Mouse (Mus musculus): ENCODE data around the gene Tns1.

The Tns1 gene

GRCm38 (mm10) chr1:73924871-73925610 is 199.2 kb downstream of the Tns1 start:
- CTCF ChIA-PET: interaction anchor here in 1 of 4 experiments (1.1 to 2.1 kb wide), 3 partner anchors 24 to 271 kb away, joined by 3 to 10 read pairs (median 5); no protein-coding TSS in a partner anchor
- POLR2A ChIA-PET: interaction anchor here in 2 of 4 experiments (0.6 to 1.1 kb wide), 4 partner anchors 23 to 299 kb away, joined by 3 to 4 read pairs (median 4); no protein-coding TSS in a partner anchor

- CTCF ChIA-PET: interaction anchor here in 1 of 4 experiments (0.7 kb wide), 1 partner anchor 63 kb away, joined by 3 read pairs; no protein-coding TSS in a partner anchor
Measured at GRCm38 (mm10) chr1:73924210-73924609, 200.0 kb downstream of the Tns1 start.

GRCm38 (mm10) chr1:73923185-73923584 is 201.1 kb downstream of the Tns1 start:
- CTCF ChIA-PET: no interaction called here

More at GRCm38 (mm10) chr1:73924210-73924609, 200.0 kb downstream of the Tns1 start:
- POLR2A ChIA-PET: no interaction called here

GRCm38 (mm10) chr1:73920701-73921100 is 203.5 kb downstream of the Tns1 start:
- POLR2A ChIA-PET: no interaction called here
- CTCF ChIA-PET: no interaction called here

More at GRCm38 (mm10) chr1:73923185-73923584, 201.1 kb downstream of the Tns1 start:
- POLR2A ChIA-PET: no interaction called here

GRCm38 (mm10) chr1:73919909-73920308 is 204.3 kb downstream of the Tns1 start:
- POLR2A ChIA-PET: no interaction called here
- CTCF ChIA-PET: no interaction called here

- CTCF ChIA-PET: no interaction called here
- POLR2A ChIA-PET: no interaction called here
Measured at GRCm38 (mm10) chr1:73918001-73918400, 206.2 kb downstream of the Tns1 start.

- CTCF ChIA-PET: no interaction called here
- POLR2A ChIA-PET: no interaction called here
Measured at GRCm38 (mm10) chr1:73916298-73916697, 208.0 kb downstream of the Tns1 start.

- POLR2A ChIA-PET: interaction anchor here in 2 of 4 experiments (0.6 to 2.4 kb wide), 3 partner anchors 13 to 392 kb away, joined by 3 to 8 read pairs (median 3); no protein-coding TSS in a partner anchor
- CTCF ChIA-PET: interaction anchor here in 1 of 4 experiments (0.6 to 1.1 kb wide), 2 partner anchors 363 to 482 kb away, joined by 3 read pairs; partner anchors contain the start of gene Gpbar1
Measured at GRCm38 (mm10) chr1:73915218-73916070, 208.8 kb downstream of the Tns1 start.

GRCm38 (mm10) chr1:73914076-73914475 is 210.2 kb downstream of the Tns1 start:
- CTCF ChIA-PET: interaction anchor here in 1 of 4 experiments (0.8 to 2.8 kb wide), 3 partner anchors 12 to 1048 kb away, joined by 3 to 10 read pairs (median 3); no protein-coding TSS in a partner anchor
- POLR2A ChIA-PET: interaction anchor here in 1 of 4 experiments (0.9 to 2.4 kb wide), 5 partner anchors 12 to 219 kb away, joined by 3 to 8 read pairs (median 4); no protein-coding TSS in a partner anchor

- POLR2A ChIA-PET: interaction anchor here in 1 of 4 experiments (1.1 to 2.4 kb wide), 3 partner anchors 13 to 83 kb away, joined by 4 to 8 read pairs (median 8); no protein-coding TSS in a partner anchor
Measured at GRCm38 (mm10) chr1:73913071-73914005, 210.9 kb downstream of the Tns1 start.

GRCm38 (mm10) chr1:73912466-73912865 is 211.8 kb downstream of the Tns1 start:
- ChIA-PET POLR2A (interaction anchor here in 1 of 4 experiments (0.5 kb wide), 1 partner anchor 1273 kb away, joined by 4 read pairs; no protein-coding TSS in a partner anchor), CTCF (interaction anchor here in 1 of 4 experiments (0.5 to 2.8 kb wide), 2 partner anchors 11 to 82 kb away, joined by 3 to 10 read pairs; no protein-coding TSS in a partner anchor)

More at GRCm38 (mm10) chr1:73913071-73914005, 210.9 kb downstream of the Tns1 start:
- CTCF ChIA-PET: interaction anchor here in 1 of 4 experiments (0.8 to 2.8 kb wide), 2 partner anchors 12 to 1047 kb away, joined by 3 to 10 read pairs; no protein-coding TSS in a partner anchor

- CTCF ChIA-PET: interaction anchor here in 1 of 4 experiments (2.8 kb wide), 1 partner anchor 10 kb away, joined by 10 read pairs; no protein-coding TSS in a partner anchor
- POLR2A ChIA-PET: interaction anchor here in 1 of 4 experiments (0.5 kb wide), 1 partner anchor 1272 kb away, joined by 4 read pairs; no protein-coding TSS in a partner anchor
Measured at GRCm38 (mm10) chr1:73911981-73912380, 212.3 kb downstream of the Tns1 start.

- ChIA-PET POLR2A (no interaction called here), CTCF (interaction anchor here in 1 of 4 experiments (2.0 kb wide), 1 partner anchor 9 kb away, joined by 9 read pairs; no protein-coding TSS in a partner anchor)
Measured at GRCm38 (mm10) chr1:73910701-73911100, 213.5 kb downstream of the Tns1 start.

- CTCF ChIA-PET: interaction anchor here in 1 of 4 experiments (2.0 kb wide), 1 partner anchor 8 kb away, joined by 9 read pairs; no protein-coding TSS in a partner anchor
Measured at GRCm38 (mm10) chr1:73910111-73910510, 214.1 kb downstream of the Tns1 start.

GRCm38 (mm10) chr1:73909191-73909983 is 214.9 kb downstream of the Tns1 start:
- ChIA-PET CTCF (interaction anchor here in 1 of 4 experiments (1.0 to 2.3 kb wide), 3 partner anchors 7 to 87 kb away, joined by 3 to 9 read pairs (median 7); no protein-coding TSS in a partner anchor), POLR2A (interaction anchor here in 2 of 4 experiments (1.1 to 1.5 kb wide), 3 partner anchors 17 to 204 kb away, joined by 3 to 6 read pairs (median 4); no protein-coding TSS in a partner anchor)

More at GRCm38 (mm10) chr1:73910111-73910510, 214.1 kb downstream of the Tns1 start:
- POLR2A ChIA-PET: no interaction called here
